Mouse (Mus musculus) stomach, embryonic 14.5 days (tissue): ENCODE data around the gene H2-T24. TPM values are rescaled to one million over a fixed set of nuclear protein-coding genes. Genes with fewer than 3 reads are reported as not detected.
A peak's percentile ranks its signal among the peaks of the same experiment; 100 is the strongest.

Experiments
- ATAC-seq: fragments of 200-750 bp; cut with Nextera tagmentation; 2 replicates; pipeline ENCODE4 v1.8.0; 2017; ENCODE audit warnings: low read depth, moderate TSS enrichment; ENCODE audit not compliant: insufficient number of reproducible peaks, insufficient read depth, low FRiP score
- H3K27ac ChIP-seq: fragments of 300-500 bp; sonication (generic); 2 replicates; pipeline ENCODE4 v1.5.1; 2014; ENCODE audit warnings: mild to moderate bottlenecking, low read length, moderate library complexity, mixed read lengths
- H3K27me3 ChIP-seq: fragments of 300-500 bp; sonication (generic); 2 replicates; pipeline ENCODE4 v1.6.1; 2014; ENCODE audit warnings: low read length, control low read depth, mixed read lengths; ENCODE audit not compliant: control insufficient read depth, insufficient read depth
- H3K36me3 ChIP-seq: fragments of 300-500 bp; sonication (generic); 2 replicates; pipeline ENCODE4 v1.6.1; 2014; ENCODE audit warnings: mild to moderate bottlenecking, control low read depth, low read length, moderate library complexity, mixed read lengths; ENCODE audit not compliant: control insufficient read depth, insufficient read depth
- H3K4me1 ChIP-seq: fragments of 300-500 bp; sonication (generic); 2 replicates; pipeline ENCODE4 v1.6.1; 2014; ENCODE audit warnings: low read length, control low read depth, mixed read lengths; ENCODE audit not compliant: control insufficient read depth, insufficient read depth
- H3K4me2 ChIP-seq: fragments of 300-500 bp; sonication (generic); replicated peaks from 2 replicates; pipeline ENCODE4 v1.6.1; 2014; ENCODE audit warnings: low read depth, low read length, control low read depth
- H3K4me3 ChIP-seq: fragments of 300-500 bp; sonication (generic); 2 replicates; pipeline ENCODE4 v1.5.1; 2014; ENCODE audit warnings: low read depth, low read length, control low read depth
- H3K9ac ChIP-seq: fragments of 300-500 bp; sonication (generic); replicated peaks from 2 replicates; pipeline ENCODE4 v1.6.1; 2014; ENCODE audit warnings: low read depth, mild to moderate bottlenecking, control low read depth, low read length, moderate library complexity, mixed read lengths
- H3K9me3 ChIP-seq: fragments of 300-500 bp; sonication (generic); 2 replicates; pipeline ENCODE4 v1.6.1; 2016; ENCODE audit warnings: low read depth, low read length, control low read depth; ENCODE audit not compliant: control insufficient read depth
- WGBS: fragments of 180-500 bp; shearing (Covaris S2); extraction: QIAGEN DNeasy Blood & Tissue Kit; methylation state at CpG from one replicate; pipeline ENCODE4 v1.1.7; 2014; 5-methylcytosine and 5-hydroxymethylcytosine counted together
- polyA plus RNA-seq: library from polyadenylated mRNA; unstranded; fragments of >200 nt; fragmentation: Nextera tagmentation; extraction: Ambion mirVana; gene quantifications from 2 replicates; pipeline ENCODE4 v1.2.1, GENCODE M21; 2014

Gene H2-T24
- polyA plus RNA-seq, 1 experiment from 2014 or later, result 5.3 TPM

DNA sequence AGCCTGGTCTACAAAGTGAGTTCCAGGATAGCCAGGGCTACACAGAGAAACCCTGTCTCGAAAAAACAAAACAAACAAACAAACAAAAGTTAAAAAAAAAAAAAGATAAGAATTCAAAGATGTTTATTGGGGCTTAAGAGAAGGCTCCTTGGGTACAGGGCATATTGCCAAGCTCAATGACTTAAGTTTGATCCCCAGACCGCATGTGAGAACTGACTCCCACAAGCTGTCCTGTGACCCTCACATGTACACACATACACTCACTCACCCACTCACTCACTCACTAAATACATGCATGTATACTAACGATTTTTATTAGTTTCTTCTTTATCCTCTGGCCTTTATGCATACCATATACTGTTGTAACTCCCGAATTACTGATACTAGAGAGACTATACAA, 20.0 kb downstream of the H2-T24 start:
- H3K4me3 ChIP-seq, result no peak overlapping the region
- no peak for ATAC-seq
- 77% methylated on average over 4 of the region's 4 CpGs for WGBS
- H3K4me1 ChIP-seq, result peaks cover 8% of the 10 kb centered on the region; the same call in 1 of the 2 replicates
- H3K9ac ChIP-seq, result no peak overlapping the region
- no peak overlapping the region for H3K4me2 ChIP-seq
- no peaks in the 10 kb centered on the region for H3K9me3 ChIP-seq
- no peak overlapping the region for H3K27ac ChIP-seq
- H3K36me3 ChIP-seq, result no peaks in the 10 kb centered on the region
- H3K27me3 ChIP-seq, result no peaks in the 10 kb centered on the region

DNA sequence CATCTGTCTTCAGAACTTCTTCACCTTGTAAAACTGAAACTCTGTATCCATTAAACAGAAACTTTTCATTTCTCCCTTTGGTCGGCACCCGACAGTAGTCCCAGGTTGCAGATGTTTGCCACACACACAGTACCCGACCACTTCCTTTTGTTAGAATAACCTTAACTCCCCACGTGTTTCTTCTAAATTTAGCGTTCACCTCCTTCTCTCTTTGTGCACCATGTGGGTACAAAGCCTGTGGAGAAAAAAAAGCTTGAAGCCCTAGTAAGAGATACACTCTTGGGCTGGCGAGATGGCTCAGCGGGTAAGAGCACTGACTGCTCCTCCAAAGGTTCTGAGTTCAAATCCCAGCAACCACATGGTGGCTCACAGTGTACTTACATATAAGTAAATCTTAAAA, 21.0 kb downstream of the H2-T24 start:
- peaks cover 13% of the 10 kb centered on the region; the same call in 1 of the 2 replicates for H3K4me1 ChIP-seq
- WGBS, result 88% methylated on average over 7 of the region's 7 CpGs
- ATAC-seq, result no peak
- no peak overlapping the region for H3K4me2 ChIP-seq
- H3K9ac ChIP-seq, result no peak overlapping the region
- no peaks in the 10 kb centered on the region for H3K36me3 ChIP-seq
- no peak overlapping the region for H3K27ac ChIP-seq
- no peaks in the 10 kb centered on the region for H3K9me3 ChIP-seq
- H3K4me3 ChIP-seq, result no peak overlapping the region
- H3K27me3 ChIP-seq, result no peaks in the 10 kb centered on the region

DNA sequence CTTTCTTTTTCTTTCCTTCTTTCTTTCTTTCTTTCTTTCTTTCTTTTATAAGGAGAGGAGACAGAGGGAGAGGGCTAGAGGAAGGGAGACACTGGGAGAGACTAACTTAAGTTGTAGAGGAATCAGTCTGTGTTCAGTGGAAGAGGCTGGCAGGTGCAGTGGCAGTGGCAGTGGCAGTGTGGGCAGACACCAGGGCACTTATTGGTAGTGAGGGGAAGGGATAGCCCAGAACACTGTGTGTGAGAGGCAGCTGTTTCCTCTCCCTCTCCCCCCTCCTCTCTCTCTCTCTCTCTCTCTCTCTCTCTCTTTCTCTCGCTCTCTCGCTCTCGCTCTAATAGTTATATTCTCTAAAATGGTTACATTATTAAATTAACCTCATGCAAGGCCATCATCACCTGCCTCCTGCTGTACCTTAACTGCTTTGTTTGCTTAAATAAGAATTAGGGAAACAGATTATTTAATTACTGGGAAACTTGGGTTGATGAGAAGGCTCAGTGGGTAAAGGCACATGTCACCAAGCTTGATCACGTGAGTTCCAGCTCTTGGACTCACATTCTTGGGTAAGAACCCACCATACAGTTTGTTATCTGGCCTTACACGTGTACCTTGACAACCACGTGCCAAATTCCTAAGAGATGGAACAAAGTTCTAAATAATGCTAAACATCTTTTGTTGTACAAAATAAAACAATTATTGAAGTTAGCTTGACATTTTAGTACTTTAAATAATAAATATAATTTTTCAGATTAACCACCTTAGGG, 21.6 kb downstream of the H2-T24 start:
- no peak overlapping the region for H3K4me3 ChIP-seq
- no peak overlapping the region for H3K4me2 ChIP-seq
- no peak overlapping the region for H3K9ac ChIP-seq
- H3K36me3 ChIP-seq, result no peaks in the 10 kb centered on the region
- H3K4me1 ChIP-seq, result peaks cover 13% of the 10 kb centered on the region; the same call in 1 of the 2 replicates
- no peaks in the 10 kb centered on the region for H3K27me3 ChIP-seq
- H3K27ac ChIP-seq, result no peak overlapping the region
- WGBS, result 84% methylated on average over 6 of the region's 6 CpGs
- H3K9me3 ChIP-seq, result no peaks in the 10 kb centered on the region
- no peak for ATAC-seq

DNA sequence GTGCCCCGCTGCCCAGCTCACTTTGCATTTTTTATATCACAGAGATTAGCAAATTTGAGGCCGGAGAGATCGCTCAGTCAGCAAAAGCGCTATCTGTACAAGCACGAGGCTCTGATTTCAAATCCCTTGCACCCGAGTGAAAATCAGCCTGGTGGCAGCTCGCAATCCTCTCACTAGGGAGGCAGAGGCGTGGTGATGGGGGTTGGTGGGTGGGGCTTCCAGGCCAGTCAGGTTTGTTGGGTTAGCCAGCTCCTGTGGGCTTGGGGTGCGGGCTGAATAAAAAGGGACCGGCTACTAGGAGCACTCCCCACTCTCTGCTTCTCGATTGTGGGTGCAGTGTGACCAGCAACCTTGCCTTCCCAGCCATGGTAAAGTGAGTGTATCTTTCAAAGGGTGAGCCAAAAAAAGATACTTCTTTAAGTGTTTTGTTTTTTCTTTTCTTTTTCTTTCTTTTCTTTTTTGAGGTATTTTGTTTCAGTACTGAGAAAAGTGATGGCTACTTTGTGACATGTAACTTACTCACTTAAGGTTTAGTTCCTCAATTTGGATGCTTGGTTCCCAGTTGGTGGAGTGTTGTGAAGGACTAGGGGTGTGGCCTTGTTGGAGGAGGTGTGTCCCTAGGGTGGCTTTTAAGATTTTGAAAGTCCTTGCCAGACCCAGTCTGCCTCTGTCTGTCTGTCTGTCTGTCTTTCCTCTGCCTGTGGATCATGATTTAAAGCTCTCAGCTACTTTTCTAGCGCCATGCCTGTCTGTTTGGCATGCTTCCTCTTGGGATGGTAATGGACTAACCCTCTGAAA, 22.4 kb downstream of the H2-T24 start:
- Histone ChIP-seq H3K36me3 (no peaks in the 10 kb centered on the region), H3K9me3 (no peaks in the 10 kb centered on the region), H3K27me3 (no peaks in the 10 kb centered on the region), H3K4me1 (peaks cover 13% of the 10 kb centered on the region; the same call in 1 of the 2 replicates), H3K27ac (no peak overlapping the region), H3K9ac (no peak overlapping the region), H3K4me2 (no peak overlapping the region), H3K4me3 (no peak overlapping the region)
- ATAC-seq, result no peak
- WGBS, result 58% methylated on average over 12 of the region's 12 CpGs

DNA sequence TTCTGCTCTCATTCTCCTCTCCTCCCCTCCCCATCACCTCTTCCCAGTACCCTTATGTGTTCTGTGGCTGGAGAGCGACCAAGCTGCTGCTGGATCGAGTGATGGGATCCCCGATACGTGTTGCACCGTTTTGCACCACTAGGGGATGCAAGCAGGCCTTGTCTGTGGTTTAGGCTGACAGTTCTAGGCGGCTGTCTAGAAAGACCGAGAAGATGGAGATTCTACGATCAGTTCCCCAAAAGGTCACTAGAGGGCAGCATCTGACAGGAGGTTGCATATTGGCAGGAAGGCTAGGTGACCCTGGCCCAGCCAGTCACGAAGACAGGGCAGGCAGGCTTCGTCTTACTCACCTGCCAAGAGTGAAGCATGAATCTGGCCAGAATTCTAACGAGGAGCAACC, 23.4 kb downstream of the H2-T24 start:
- H3K27me3 ChIP-seq, result no peaks in the 10 kb centered on the region
- no peak overlapping the region for H3K4me2 ChIP-seq
- H3K9ac ChIP-seq, result no peak overlapping the region
- 3% methylated on average over 11 of the region's 11 CpGs for WGBS
- no peaks in the 10 kb centered on the region for H3K36me3 ChIP-seq
- H3K4me3 ChIP-seq, result no peak overlapping the region
- no peaks in the 10 kb centered on the region for H3K9me3 ChIP-seq
- peak; percentile 60; the same call in 1 of the 2 replicates for ATAC-seq
- H3K4me1 ChIP-seq, result peaks cover 16% of the 10 kb centered on the region; the same call in 1 of the 2 replicates
- no peak overlapping the region for H3K27ac ChIP-seq

DNA sequence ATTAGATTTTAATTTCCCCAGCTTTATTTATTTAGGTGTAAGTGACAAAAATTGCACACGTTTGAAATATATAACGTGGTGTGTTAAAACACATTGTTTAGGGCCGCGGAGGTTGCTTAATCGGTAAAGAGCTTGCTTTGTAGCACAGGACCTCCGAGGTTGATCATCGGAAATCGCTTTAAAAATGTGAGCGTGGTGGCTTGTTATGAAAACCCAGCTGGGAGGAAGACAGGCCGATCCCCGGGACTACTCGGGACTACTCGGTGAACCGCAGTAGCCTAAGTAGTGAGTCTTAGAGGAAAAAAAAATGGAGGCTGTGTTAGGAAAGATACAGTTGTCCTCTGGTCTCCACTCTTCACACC, 25.5 kb downstream of the H2-T24 start:
- Histone ChIP-seq H3K9ac (peak overlapping the region; percentile 52), H3K36me3 (no peaks in the 10 kb centered on the region), H3K4me3 (peak overlapping the region; percentile 52), H3K27me3 (no peaks in the 10 kb centered on the region), H3K9me3 (no peaks in the 10 kb centered on the region), H3K4me1 (peaks cover 17% of the 10 kb centered on the region; the same call in 1 of the 2 replicates), H3K27ac (no peak overlapping the region), H3K4me2 (peak overlapping the region; percentile 75)
- ATAC-seq, result no peak
- WGBS, result 3% methylated on average over 14 of the region's 14 CpGs

DNA sequence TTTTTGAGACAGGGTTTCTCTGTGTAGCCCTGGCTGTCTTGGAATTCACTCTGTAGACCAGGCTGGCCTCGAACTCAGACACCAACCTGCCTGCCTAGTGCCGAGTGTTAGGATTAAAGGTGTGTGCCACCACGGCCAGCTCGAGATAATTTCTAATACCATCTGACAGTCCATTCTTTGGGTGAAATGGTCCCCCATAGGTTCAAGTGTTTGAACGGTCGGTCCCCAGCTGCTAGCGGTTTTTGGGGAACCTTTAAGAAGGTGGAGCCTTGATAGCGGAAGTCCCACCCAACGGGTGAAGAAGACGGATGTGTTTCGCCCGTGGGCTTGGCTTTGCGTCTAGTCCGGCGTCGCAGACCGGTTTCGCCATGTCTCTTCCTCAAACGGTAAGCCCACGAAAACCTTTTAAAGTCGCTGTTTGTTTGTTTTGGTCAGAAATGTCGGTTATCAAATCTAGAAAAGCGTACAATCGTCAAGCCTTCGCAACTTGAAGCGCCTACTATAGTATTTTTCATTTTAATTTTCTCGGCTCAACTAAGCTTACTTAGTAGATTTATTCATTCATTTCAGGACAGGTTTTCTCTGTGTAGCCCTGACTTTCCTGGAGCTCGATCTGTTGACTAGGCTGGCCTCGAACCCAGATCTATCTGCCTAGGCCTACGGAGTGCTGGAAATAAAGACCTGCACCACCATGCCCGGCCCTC, 26.0 kb downstream of the H2-T24 start:
- Histone ChIP-seq H3K36me3 (peaks cover under 1% of the 10 kb centered on the region; the same call in 1 of the 2 replicates), H3K9me3 (no peaks in the 10 kb centered on the region), H3K4me1 (peaks cover 17% of the 10 kb centered on the region; the same call in 1 of the 2 replicates), H3K9ac (peak overlapping the region; percentile 52), H3K27ac (no peak overlapping the region), H3K4me3 (peak overlapping the region; percentile 52), H3K27me3 (no peaks in the 10 kb centered on the region), H3K4me2 (peak overlapping the region; percentile 75)
- ATAC-seq, result peak; percentile 59; the same call in 1 of the 2 replicates
- WGBS, result 2% methylated on average over 31 of the region's 31 CpGs

DNA sequence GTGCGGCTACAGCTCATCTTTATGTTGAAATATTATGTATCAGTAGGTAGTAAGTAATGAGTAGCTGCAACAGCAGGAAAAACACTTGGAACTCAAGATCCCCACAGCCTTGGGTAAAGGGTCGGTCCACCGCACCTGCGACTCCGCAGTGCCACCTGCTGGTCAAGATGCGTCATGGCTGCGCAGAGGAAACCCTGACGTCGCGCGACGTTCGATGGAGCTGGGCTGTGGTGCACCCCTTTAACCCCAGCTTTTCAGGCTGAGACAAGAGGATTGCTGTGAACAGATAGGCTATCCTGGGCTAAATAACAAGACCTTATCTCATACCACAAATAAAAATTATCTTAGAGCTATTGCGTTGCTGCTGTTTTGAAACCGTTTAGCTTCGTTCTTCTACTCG, 26.7 kb downstream of the H2-T24 start:
- H3K27ac ChIP-seq, result no peak overlapping the region
- H3K4me3 ChIP-seq, result no peak overlapping the region
- peaks cover 17% of the 10 kb centered on the region; the same call in 1 of the 2 replicates for H3K4me1 ChIP-seq
- H3K9me3 ChIP-seq, result no peaks in the 10 kb centered on the region
- peak overlapping the region; percentile 75; the same call in 1 of the 2 replicates for H3K4me2 ChIP-seq
- no peaks in the 10 kb centered on the region for H3K27me3 ChIP-seq
- H3K9ac ChIP-seq, result no peak overlapping the region
- ATAC-seq, result peak; percentile 77; the same call in 1 of the 2 replicates
- H3K36me3 ChIP-seq, result peaks cover 7% of the 10 kb centered on the region; the same call in 1 of the 2 replicates
- WGBS, result 7% methylated on average over 17 of the region's 17 CpGs
